Mouse (Mus musculus): ENCODE results near the gene Mlxip. TPM values are rescaled to one million over a fixed set of nuclear protein-coding genes. Genes with fewer than 3 reads are reported as not detected.

Gene Mlxip
- polyA plus RNA-seq, 1 experiment from 2014 or later = 27.7 TPM

GRCm38 (mm10) chr5:123396901-123397464, 2.4 kb downstream of the Mlxip start:
- Histone ChIP-seq H3K9me3 (ENCODE audit: low read depth, low read length) (no peaks in the 10 kb centered on the region), H3K4me2 (peak overlapping the region; percentile 93), H3K4me1 (ENCODE audit: insufficient read depth) (peaks cover 22% of the 10 kb centered on the region), H3K36me3 (ENCODE audit: insufficient read depth) (no peaks in the 10 kb centered on the region), H3K27ac (ENCODE audit: low read depth) (no peak overlapping the region), H3K4me3 (ENCODE audit: low read depth, low read length) (peak overlapping the region; percentile 92), H3K9ac (peak overlapping the region; percentile 14; the same call in 1 of the 2 replicates), H3K27me3 (ENCODE audit: insufficient read depth, low read length) (no peaks in the 10 kb centered on the region)
- ATAC-seq (ENCODE audit: insufficient read depth) (no peak), DNase-seq (no peak)
- TF ChIP-seq CTCF (IDR thresholded peaks at IDR 0.05; ENCODE audit: low read depth) = no peak
- 46% methylated on average over 8 of the region's 8 CpGs for WGBS

GRCm38 (mm10) chr5:123397786-123398185, 3.2 kb downstream of the Mlxip start:
- no peaks in the 10 kb centered on the region for H3K36me3 ChIP-seq (ENCODE audit: insufficient read depth)
- no peak overlapping the region for H3K4me3 ChIP-seq (ENCODE audit: low read depth, low read length)
- H3K9me3 ChIP-seq (ENCODE audit: low read depth, low read length) = no peaks in the 10 kb centered on the region
- H3K4me2 ChIP-seq = peak overlapping the region; percentile 93
- TF ChIP-seq CTCF (IDR thresholded peaks at IDR 0.05; ENCODE audit: low read depth) = no peak
- 79% methylated on average over 11 of the region's 11 CpGs for WGBS
- peaks cover 22% of the 10 kb centered on the region for H3K4me1 ChIP-seq (ENCODE audit: insufficient read depth)
- no peak overlapping the region for H3K9ac ChIP-seq
- no peaks in the 10 kb centered on the region for H3K27me3 ChIP-seq (ENCODE audit: insufficient read depth, low read length)
- H3K27ac ChIP-seq (ENCODE audit: low read depth) = no peak overlapping the region
- ATAC-seq (ENCODE audit: insufficient read depth) (no peak), DNase-seq (no peak)

- TF ChIP-seq CTCF (IDR thresholded peaks at IDR 0.05; ENCODE audit: low read depth) = no peak
- Histone ChIP-seq H3K4me2 (no peak overlapping the region), H3K27me3 (ENCODE audit: insufficient read depth, low read length) (no peaks in the 10 kb centered on the region), H3K9ac (no peak overlapping the region), H3K36me3 (ENCODE audit: insufficient read depth) (no peaks in the 10 kb centered on the region), H3K9me3 (ENCODE audit: low read depth, low read length) (no peaks in the 10 kb centered on the region), H3K4me1 (ENCODE audit: insufficient read depth) (peaks cover 19% of the 10 kb centered on the region), H3K27ac (ENCODE audit: low read depth) (no peak overlapping the region), H3K4me3 (ENCODE audit: low read depth, low read length) (no peak overlapping the region)
- DNase-seq (no peak), ATAC-seq (ENCODE audit: insufficient read depth) (no peak)
- 88% methylated on average over 4 of the region's 4 CpGs for WGBS
Observed at GRCm38 (mm10) chr5:123398856-123399498, 4.4 kb downstream of the Mlxip start.

GRCm38 (mm10) chr5:123404480-123404879, 9.9 kb downstream of the Mlxip start:
- no peak overlapping the region for H3K27ac ChIP-seq (ENCODE audit: low read depth)
- ATAC-seq (ENCODE audit: insufficient read depth) (no peak), DNase-seq (no peak)
- no peaks in the 10 kb centered on the region for H3K36me3 ChIP-seq (ENCODE audit: insufficient read depth)
- H3K4me3 ChIP-seq (ENCODE audit: low read depth, low read length) = no peak overlapping the region
- H3K4me1 ChIP-seq (ENCODE audit: insufficient read depth) = no peaks in the 10 kb centered on the region
- no peaks in the 10 kb centered on the region for H3K9me3 ChIP-seq (ENCODE audit: low read depth, low read length)
- WGBS = 83% methylated on average over 3 of the region's 3 CpGs
- H3K9ac ChIP-seq = no peak overlapping the region; the same call in 1 of the 2 replicates
- TF ChIP-seq CTCF (IDR thresholded peaks at IDR 0.05; ENCODE audit: low read depth) = no peak
- no peaks in the 10 kb centered on the region for H3K27me3 ChIP-seq (ENCODE audit: insufficient read depth, low read length)
- no peak overlapping the region for H3K4me2 ChIP-seq

GRCm38 (mm10) chr5:123406952-123407351, 12.4 kb downstream of the Mlxip start:
- Histone ChIP-seq H3K36me3 (ENCODE audit: insufficient read depth) (0 out of 2 replicates have a peak, but pooled peaks cover 8% of the 10 kb centered on the region), H3K4me2 (no peak overlapping the region), H3K9ac (no peak overlapping the region), H3K27ac (ENCODE audit: low read depth) (no peak overlapping the region), H3K27me3 (ENCODE audit: insufficient read depth, low read length) (no peaks in the 10 kb centered on the region), H3K4me3 (ENCODE audit: low read depth, low read length) (no peak overlapping the region), H3K4me1 (ENCODE audit: insufficient read depth) (no peaks in the 10 kb centered on the region), H3K9me3 (ENCODE audit: low read depth, low read length) (no peaks in the 10 kb centered on the region)
- no peak for DNase-seq
- TF ChIP-seq CTCF (IDR thresholded peaks at IDR 0.05; ENCODE audit: low read depth) = no peak
- 62% methylated on average over 2 of the region's 2 CpGs for WGBS
- no peak for ATAC-seq (ENCODE audit: insufficient read depth)

GRCm38 (mm10) chr5:123408176-123408575, 13.6 kb downstream of the Mlxip start:
- no peak for ATAC-seq (ENCODE audit: insufficient read depth)
- H3K27me3 ChIP-seq (ENCODE audit: insufficient read depth, low read length) = no peaks in the 10 kb centered on the region
- H3K36me3 ChIP-seq (ENCODE audit: insufficient read depth) = 0 out of 2 replicates have a peak, but pooled peaks cover 8% of the 10 kb centered on the region
- WGBS = 60% methylated on average over 3 of the region's 3 CpGs
- no peak for DNase-seq
- no peak for TF ChIP-seq CTCF (IDR thresholded peaks at IDR 0.05; ENCODE audit: low read depth)
- no peak overlapping the region for H3K27ac ChIP-seq (ENCODE audit: low read depth)
- no peaks in the 10 kb centered on the region for H3K9me3 ChIP-seq (ENCODE audit: low read depth, low read length)
- no peak overlapping the region for H3K4me3 ChIP-seq (ENCODE audit: low read depth, low read length)
- H3K4me2 ChIP-seq = no peak overlapping the region
- no peaks in the 10 kb centered on the region for H3K4me1 ChIP-seq (ENCODE audit: insufficient read depth)
- H3K9ac ChIP-seq = no peak overlapping the region

GRCm38 (mm10) chr5:123412193-123412592, 17.6 kb downstream of the Mlxip start:
- WGBS = 82% methylated on average over 4 of the region's 4 CpGs
- Histone ChIP-seq H3K9me3 (ENCODE audit: low read depth, low read length) (no peaks in the 10 kb centered on the region), H3K4me1 (ENCODE audit: insufficient read depth) (peaks cover 17% of the 10 kb centered on the region), H3K36me3 (ENCODE audit: insufficient read depth) (0 out of 2 replicates have a peak, but pooled peaks cover 8% of the 10 kb centered on the region), H3K9ac (no peak overlapping the region), H3K4me3 (ENCODE audit: low read depth, low read length) (no peak overlapping the region), H3K27me3 (ENCODE audit: insufficient read depth, low read length) (no peaks in the 10 kb centered on the region), H3K4me2 (no peak overlapping the region), H3K27ac (ENCODE audit: low read depth) (no peak overlapping the region)
- TF ChIP-seq CTCF (IDR thresholded peaks at IDR 0.05; ENCODE audit: low read depth) = no peak
- ATAC-seq (ENCODE audit: insufficient read depth) = no peak
- DNase-seq = no peak

All from lung, embryonic 14.5 days (tissue).